Mouse (Mus musculus): ENCODE results near the gene Olfr1425.
"Not testable (repeated sequence)": the region's sequence is repeated elsewhere in the genome, so short reads cannot be mapped to it uniquely, and the experiment has no call there.

The Olfr1425 gene

GRCm38 (mm10) chr19:12077631-12078030 lies at the start of gene Olfr1425:
TSS of gene Olfr1425 (minus strand) at chr19:12077731.
- not testable (repeated sequence) for DNase-seq

DNA sequence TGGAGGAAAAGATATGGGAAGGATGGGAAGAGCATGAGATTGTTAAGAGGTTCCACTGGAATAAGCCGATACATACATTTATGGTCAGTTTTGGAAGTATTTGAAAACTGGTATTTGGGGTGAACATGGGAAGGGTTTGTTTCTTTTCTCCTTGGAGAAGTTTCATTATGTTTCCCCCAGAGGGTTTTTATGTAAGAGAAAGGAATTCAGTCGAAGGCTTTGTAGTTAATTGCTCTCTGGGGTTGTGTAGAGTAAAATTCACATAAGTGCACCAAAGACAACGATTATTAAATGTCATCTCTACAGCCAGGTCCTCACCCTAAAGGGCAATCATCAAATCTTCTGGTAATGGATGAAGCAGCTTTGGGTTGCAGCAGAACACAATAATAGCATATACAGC lies 45.6 kb upstream of the Olfr1425 start, which contains the start of gene Olfr76:
Gene Olfr76 (minus strand): TSS at position 101 of the 400 bp plus-strand sequence.
- DNase-seq = no peak

DNA sequence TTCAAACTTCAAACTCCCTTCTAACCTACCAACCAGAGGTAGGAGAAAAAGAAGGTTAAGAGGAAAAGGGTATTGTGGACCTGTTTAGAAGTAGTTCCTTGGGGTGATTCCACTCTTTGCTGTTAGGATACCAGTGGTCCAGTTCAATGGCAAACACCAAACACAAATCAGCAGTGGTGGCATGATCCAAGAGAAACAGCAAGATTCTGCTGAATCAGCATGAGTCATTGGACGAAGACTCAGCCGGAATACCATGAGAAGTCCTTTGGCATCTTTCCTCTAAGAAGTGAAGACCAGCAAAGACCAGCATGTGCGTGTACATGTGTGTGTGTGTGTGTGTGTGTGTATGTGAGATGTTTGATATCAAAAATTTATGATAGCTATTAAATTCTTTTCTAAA lies 38.9 kb upstream of the Olfr1425 start:
- DNase-seq = no peak

DNA sequence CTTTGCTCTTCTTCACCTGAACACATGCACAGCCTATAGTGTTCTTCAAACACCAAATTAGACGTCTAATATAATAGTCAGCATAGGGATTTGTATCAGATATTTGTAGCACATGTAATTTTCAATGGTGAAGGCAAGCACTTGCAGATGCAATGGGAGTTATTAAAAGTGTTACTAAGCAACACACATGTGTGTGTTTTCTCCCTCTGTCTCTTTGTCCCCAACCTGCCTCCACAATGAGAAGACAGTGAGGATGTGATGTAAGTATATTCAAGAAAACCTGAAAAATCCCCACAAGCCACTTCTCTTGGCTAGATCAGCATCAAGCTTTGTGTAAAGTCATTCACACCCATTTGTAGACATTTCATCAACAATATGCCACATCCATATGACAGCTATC lies 38.3 kb upstream of the Olfr1425 start, which contains the start of gene Olfr1428:
Gene Olfr1428 (minus strand): TSS at position 101 of the 400 bp plus-strand sequence.
- no peak for DNase-seq

- no peak for DNase-seq
Measured at GRCm38 (mm10) chr19:12113807-12114206, 36.3 kb upstream of the Olfr1425 start.

DNA sequence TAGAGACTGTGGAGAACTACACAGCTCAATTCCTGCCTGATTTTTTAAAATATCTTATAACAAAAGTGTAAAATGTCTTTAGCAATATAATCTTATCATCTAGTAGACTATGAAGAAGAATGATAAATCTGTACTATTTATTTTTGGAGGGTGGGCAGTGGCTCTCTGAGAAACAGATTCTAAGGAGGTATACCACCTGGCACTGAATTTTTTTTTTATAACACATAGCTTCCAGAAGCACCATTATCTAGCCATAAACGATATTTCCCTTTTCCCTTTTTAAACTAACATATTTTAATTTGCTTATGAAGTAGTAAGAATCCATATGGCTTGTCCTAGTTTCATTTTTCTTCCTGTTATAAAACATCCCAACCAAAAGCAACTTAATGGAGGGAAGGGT lies 27.0 kb upstream of the Olfr1425 start:
- DNase-seq = no peak

- no peak for DNase-seq
Measured at GRCm38 (mm10) chr19:12103234-12103633, 25.7 kb upstream of the Olfr1425 start, which contains the start of gene Olfr1427. TSS of gene Olfr1427 (minus strand) at chr19:12103334.

GRCm38 (mm10) chr19:12091913-12092312 lies 14.4 kb upstream of the Olfr1425 start, which contains the start of gene Olfr1426:
TSS of gene Olfr1426 (minus strand) at chr19:12092013.
- DNase-seq = no peak

GRCm38 (mm10) chr19:12069546-12069945 lies 8.0 kb downstream of the Olfr1425 start:
- DNase-seq = not testable (repeated sequence)

DNA sequence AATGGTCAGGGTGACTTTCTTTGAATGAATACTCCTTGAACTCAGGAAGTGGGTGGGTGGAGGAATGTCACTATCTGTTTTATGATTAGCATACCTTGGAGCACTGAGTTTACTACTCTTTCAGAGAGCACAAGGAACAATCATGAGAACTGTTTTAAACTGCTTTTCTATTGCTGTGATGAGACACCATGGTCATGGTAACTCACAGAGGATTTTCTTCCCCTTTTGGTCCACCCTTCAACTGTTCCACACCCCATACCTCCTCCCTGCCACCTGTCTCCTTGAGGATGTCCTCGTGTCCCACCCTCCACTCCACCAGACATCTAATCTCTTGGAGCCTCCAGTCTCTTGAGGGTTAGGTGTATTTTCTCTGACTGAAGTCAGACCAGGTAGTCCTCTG lies 9.7 kb downstream of the Olfr1425 start:
- DNase-seq = not testable (repeated sequence)

DNA sequence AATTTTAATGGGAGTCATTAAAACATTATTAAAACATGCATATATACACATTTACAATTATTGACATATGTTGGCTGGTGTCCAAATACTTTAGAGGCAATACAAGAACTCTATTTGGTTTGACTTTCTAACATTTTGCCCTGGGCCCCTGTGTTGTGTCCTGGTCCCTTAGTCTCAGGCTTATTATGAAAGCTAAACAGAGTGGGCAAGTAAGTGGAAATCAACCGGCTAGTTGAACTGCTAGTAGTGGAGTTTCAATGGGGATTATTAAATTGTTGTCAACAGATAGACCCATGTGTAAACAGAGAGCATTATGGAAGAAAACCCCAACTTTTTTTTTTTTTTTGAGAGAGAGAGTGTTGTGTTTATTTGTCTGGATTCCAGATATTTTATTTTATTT lies 14.9 kb downstream of the Olfr1425 start, which contains the start of gene Olfr1424:
Gene Olfr1424 (minus strand): TSS at position 101 of the 400 bp plus-strand sequence.
- DNase-seq = not testable (repeated sequence)

DNA sequence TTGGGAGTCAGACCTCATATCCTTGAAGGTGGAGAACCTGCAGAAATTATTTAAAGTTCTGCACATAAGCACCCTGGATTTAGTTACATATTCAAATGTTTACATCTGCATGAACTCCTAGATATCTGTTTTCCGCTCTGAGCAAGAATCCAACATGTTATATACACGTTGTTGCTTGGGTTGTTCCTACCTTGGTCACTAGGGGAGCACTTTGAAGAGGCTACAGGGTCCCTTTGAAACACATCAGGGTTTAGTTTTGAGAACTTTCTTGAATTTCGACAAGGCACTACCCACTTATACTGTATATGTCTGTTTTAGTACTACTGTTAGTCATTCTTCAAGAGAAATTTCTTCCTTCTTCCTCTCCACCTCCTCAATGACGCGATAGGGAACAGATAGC lies 34.4 kb downstream of the Olfr1425 start:
- no peak for DNase-seq

GRCm38 (mm10) chr19:12041217-12041616 lies 36.3 kb downstream of the Olfr1425 start, which contains the start of gene Olfr1423:
TSS of gene Olfr1423 (minus strand) at chr19:12041317.
- DNase-seq = no peak

DNA sequence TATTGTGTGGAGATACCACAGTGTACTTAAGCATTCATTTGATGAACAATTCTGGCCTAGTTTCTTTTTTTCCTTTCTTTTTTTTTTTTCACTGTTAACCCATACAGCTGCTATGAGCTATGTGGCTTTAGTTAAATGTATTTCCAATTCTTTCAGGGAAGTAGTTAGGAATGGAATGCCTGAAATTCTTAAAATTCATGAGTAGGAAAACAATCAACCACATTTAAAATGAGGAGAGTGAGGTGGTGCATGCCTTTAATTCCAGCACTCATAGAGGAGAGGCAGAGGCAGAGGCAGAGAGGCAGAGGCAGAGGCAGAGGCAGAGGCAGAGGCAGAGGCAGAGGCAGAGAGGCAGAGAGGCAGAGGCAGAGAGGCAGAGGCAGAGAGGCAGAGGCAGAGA lies 39.8 kb downstream of the Olfr1425 start:
- no peak for DNase-seq

GRCm38 (mm10) chr19:12026606-12027005 lies 50.9 kb downstream of the Olfr1425 start:
- DNase-seq = no peak

- DNase-seq = no peak
Measured at GRCm38 (mm10) chr19:12025333-12025732, 52.2 kb downstream of the Olfr1425 start.

DNA sequence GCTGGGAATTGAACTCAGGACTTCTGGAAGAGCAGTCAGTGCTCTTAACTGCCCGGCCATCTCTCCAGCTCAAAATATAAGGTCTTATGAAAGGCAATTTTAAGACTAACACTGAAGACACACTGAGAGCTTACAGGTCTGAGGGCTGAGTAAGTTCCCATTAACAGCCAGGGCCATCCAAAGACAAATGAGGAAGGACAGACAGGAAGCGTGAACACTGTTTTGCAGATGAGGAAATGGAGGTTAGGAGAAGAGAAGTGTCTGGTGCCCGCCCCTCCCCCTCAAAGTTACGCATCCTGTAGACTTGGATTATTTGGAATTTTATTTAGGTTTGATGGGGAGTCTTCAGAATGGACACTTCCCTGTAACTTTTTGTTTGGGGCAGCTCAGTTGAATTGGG lies 53.4 kb downstream of the Olfr1425 start:
- DNase-seq = no peak
